Mouse (Mus musculus): ENCODE measurements around the gene Ugt1a6a. TPM values are rescaled to one million over a fixed set of nuclear protein-coding genes. Genes with fewer than 3 reads are reported as not detected.

The Ugt1a6a gene
- polyA plus RNA-seq, 1 experiment from 2014 or later = 0.35 TPM

GRCm38 (mm10) chr1:88264237-88264868 is 129.7 kb downstream of the Ugt1a6a start:
- 89% methylated on average over 7 of the region's 7 CpGs for WGBS

GRCm38 (mm10) chr1:88264869-88265240 is 130.2 kb downstream of the Ugt1a6a start:
- Histone ChIP-seq H3K4me3 (ENCODE audit: low read depth, low read length) (no peak overlapping the region), H3K36me3 (ENCODE audit: control insufficient read depth, insufficient read depth, low read length) (peaks cover 92% of the 10 kb centered on the region), H3K27ac (ENCODE audit: low read depth, low read length) (no peak overlapping the region), H3K9ac (ENCODE audit: low read length) (no peak overlapping the region), H3K27me3 (ENCODE audit: control insufficient read depth, insufficient read depth, low read length) (no peaks in the 10 kb centered on the region), H3K4me2 (ENCODE audit: low read depth, low read length, severe bottlenecking) (no peak overlapping the region), H3K9me3 (ENCODE audit: control insufficient read depth, low read length) (peaks cover 12% of the 10 kb centered on the region), H3K4me1 (replicated peaks; ENCODE audit: control insufficient read depth, insufficient read depth, low read length) (no peaks in the 10 kb centered on the region)
- DNase-seq (ENCODE audit: low spot score) (no peak), ATAC-seq (replicated peaks; ENCODE audit: low FRiP score) (no peak)
- 79% methylated on average over 4 of the region's 4 CpGs for WGBS

More at GRCm38 (mm10) chr1:88264237-88264868, 129.7 kb downstream of the Ugt1a6a start:
- Histone ChIP-seq H3K4me1 (replicated peaks; ENCODE audit: control insufficient read depth, insufficient read depth, low read length) (no peaks in the 10 kb centered on the region), H3K9me3 (ENCODE audit: control insufficient read depth, low read length) (peaks cover 12% of the 10 kb centered on the region), H3K9ac (ENCODE audit: low read length) (no peak overlapping the region), H3K4me3 (ENCODE audit: low read depth, low read length) (no peak overlapping the region), H3K36me3 (ENCODE audit: control insufficient read depth, insufficient read depth, low read length) (peaks cover 90% of the 10 kb centered on the region), H3K4me2 (ENCODE audit: low read depth, low read length, severe bottlenecking) (no peak overlapping the region), H3K27me3 (ENCODE audit: control insufficient read depth, insufficient read depth, low read length) (no peaks in the 10 kb centered on the region), H3K27ac (ENCODE audit: low read depth, low read length) (no peak overlapping the region)
- ATAC-seq (replicated peaks; ENCODE audit: low FRiP score) (no peak), DNase-seq (ENCODE audit: low spot score) (no peak)

GRCm38 (mm10) chr1:88266123-88266522 is 131.5 kb downstream of the Ugt1a6a start:
- Histone ChIP-seq H3K4me2 (ENCODE audit: low read depth, low read length, severe bottlenecking) (no peak overlapping the region), H3K4me3 (ENCODE audit: low read depth, low read length) (no peak overlapping the region), H3K4me1 (replicated peaks; ENCODE audit: control insufficient read depth, insufficient read depth, low read length) (no peaks in the 10 kb centered on the region), H3K36me3 (ENCODE audit: control insufficient read depth, insufficient read depth, low read length) (peaks cover 89% of the 10 kb centered on the region), H3K27ac (ENCODE audit: low read depth, low read length) (no peak overlapping the region), H3K27me3 (ENCODE audit: control insufficient read depth, insufficient read depth, low read length) (no peaks in the 10 kb centered on the region), H3K9me3 (ENCODE audit: control insufficient read depth, low read length) (peaks cover 3% of the 10 kb centered on the region; the same call in 1 of the 2 replicates), H3K9ac (ENCODE audit: low read length) (no peak overlapping the region)
- ATAC-seq (replicated peaks; ENCODE audit: low FRiP score) (no peak), DNase-seq (ENCODE audit: low spot score) (no peak)
- WGBS = 90% methylated on average over 13 of the region's 13 CpGs

- no peak overlapping the region for H3K9ac ChIP-seq (ENCODE audit: low read length)
- H3K9me3 ChIP-seq (ENCODE audit: control insufficient read depth, low read length) = peaks cover 3% of the 10 kb centered on the region; the same call in 1 of the 2 replicates
- H3K4me3 ChIP-seq (ENCODE audit: low read depth, low read length) = no peak overlapping the region
- 0 out of 2 replicates have a peak, but pooled peaks have one; percentile 1 for ATAC-seq (replicated peaks; ENCODE audit: low FRiP score)
- no peaks in the 10 kb centered on the region for H3K27me3 ChIP-seq (ENCODE audit: control insufficient read depth, insufficient read depth, low read length)
- no peak overlapping the region for H3K4me2 ChIP-seq (ENCODE audit: low read depth, low read length, severe bottlenecking)
- 94% methylated on average over 6 of the region's 6 CpGs for WGBS
- H3K36me3 ChIP-seq (ENCODE audit: control insufficient read depth, insufficient read depth, low read length) = peaks cover 86% of the 10 kb centered on the region
- no peak overlapping the region for H3K27ac ChIP-seq (ENCODE audit: low read depth, low read length)
- no peak for DNase-seq (ENCODE audit: low spot score)
- no peaks in the 10 kb centered on the region for H3K4me1 ChIP-seq (replicated peaks; ENCODE audit: control insufficient read depth, insufficient read depth, low read length)
Measured at GRCm38 (mm10) chr1:88267489-88267888, 132.9 kb downstream of the Ugt1a6a start.

- WGBS = 84% methylated on average over 6 of the region's 6 CpGs
- no peak for DNase-seq (ENCODE audit: low spot score)
- Histone ChIP-seq H3K36me3 (ENCODE audit: control insufficient read depth, insufficient read depth, low read length) (peaks cover 84% of the 10 kb centered on the region), H3K4me3 (ENCODE audit: low read depth, low read length) (no peak overlapping the region), H3K4me1 (replicated peaks; ENCODE audit: control insufficient read depth, insufficient read depth, low read length) (no peaks in the 10 kb centered on the region), H3K27ac (ENCODE audit: low read depth, low read length) (no peak overlapping the region), H3K27me3 (ENCODE audit: control insufficient read depth, insufficient read depth, low read length) (no peaks in the 10 kb centered on the region), H3K4me2 (ENCODE audit: low read depth, low read length, severe bottlenecking) (no peak overlapping the region), H3K9ac (ENCODE audit: low read length) (no peak overlapping the region), H3K9me3 (ENCODE audit: control insufficient read depth, low read length) (peaks cover 3% of the 10 kb centered on the region; the same call in 1 of the 2 replicates)
- no peak for ATAC-seq (replicated peaks; ENCODE audit: low FRiP score)
Measured at GRCm38 (mm10) chr1:88268070-88268469, 133.5 kb downstream of the Ugt1a6a start.

Other genes starting within 250 kb of the Ugt1a6a start
- gene Usp40, start 126.3 kb upstream of the Ugt1a6a start, polyA plus RNA-seq (2014; fragmentation: Nextera tagmentation; extraction: Ambion mirVana) = 34.3 and 37.9 TPM in 2 replicates
- not detected in 2 replicates for gene Ugt1a10, start 79.4 kb upstream of the Ugt1a6a start, polyA plus RNA-seq (2014; fragmentation: Nextera tagmentation; extraction: Ambion mirVana)
- not detected in 2 replicates for gene Ugt1a9, start 64.0 kb upstream of the Ugt1a6a start, polyA plus RNA-seq (2014; fragmentation: Nextera tagmentation; extraction: Ambion mirVana)
- not detected in 2 replicates for gene Ugt1a8, start 47.0 kb upstream of the Ugt1a6a start, polyA plus RNA-seq (2014; fragmentation: Nextera tagmentation; extraction: Ambion mirVana)
- gene Ugt1a7c, start 39.7 kb upstream of the Ugt1a6a start, polyA plus RNA-seq (2014; fragmentation: Nextera tagmentation; extraction: Ambion mirVana) = 0.44 and 0.72 TPM in 2 replicates
- gene Ugt1a6b, start 31.6 kb upstream of the Ugt1a6a start, polyA plus RNA-seq (2014; fragmentation: Nextera tagmentation; extraction: Ambion mirVana) = not detected in 2 replicates
- not detected in 2 replicates for gene Ugt1a5, start 31.2 kb downstream of the Ugt1a6a start, polyA plus RNA-seq (2014; fragmentation: Nextera tagmentation; extraction: Ambion mirVana)
- gene Ugt1a2, start 65.8 kb downstream of the Ugt1a6a start, polyA plus RNA-seq (2014; fragmentation: Nextera tagmentation; extraction: Ambion mirVana) = 0.20 TPM in 1 of 2 replicates, not detected in the other
- gene Dnajb3, start 71.0 kb downstream of the Ugt1a6a start, polyA plus RNA-seq (2014; fragmentation: Nextera tagmentation; extraction: Ambion mirVana) = 11.5 and 12.5 TPM in 2 replicates
- not detected in 2 replicates for gene Ugt1a1, start 77.2 kb downstream of the Ugt1a6a start, polyA plus RNA-seq (2014; fragmentation: Nextera tagmentation; extraction: Ambion mirVana)
- gene Mroh2a, start 92.2 kb downstream of the Ugt1a6a start, polyA plus RNA-seq (2014; fragmentation: Nextera tagmentation; extraction: Ambion mirVana) = 2.5 and 3.0 TPM in 2 replicates
- 221 and 223 TPM in 2 replicates for gene Hjurp, start 142.8 kb downstream of the Ugt1a6a start, polyA plus RNA-seq (2014; fragmentation: Nextera tagmentation; extraction: Ambion mirVana)
- gene Trpm8, start 142.9 kb downstream of the Ugt1a6a start, polyA plus RNA-seq (2014; fragmentation: Nextera tagmentation; extraction: Ambion mirVana) = not detected in 2 replicates